Mouse (Mus musculus): Measurements from ENCODE around the gene Fto.

DNA sequence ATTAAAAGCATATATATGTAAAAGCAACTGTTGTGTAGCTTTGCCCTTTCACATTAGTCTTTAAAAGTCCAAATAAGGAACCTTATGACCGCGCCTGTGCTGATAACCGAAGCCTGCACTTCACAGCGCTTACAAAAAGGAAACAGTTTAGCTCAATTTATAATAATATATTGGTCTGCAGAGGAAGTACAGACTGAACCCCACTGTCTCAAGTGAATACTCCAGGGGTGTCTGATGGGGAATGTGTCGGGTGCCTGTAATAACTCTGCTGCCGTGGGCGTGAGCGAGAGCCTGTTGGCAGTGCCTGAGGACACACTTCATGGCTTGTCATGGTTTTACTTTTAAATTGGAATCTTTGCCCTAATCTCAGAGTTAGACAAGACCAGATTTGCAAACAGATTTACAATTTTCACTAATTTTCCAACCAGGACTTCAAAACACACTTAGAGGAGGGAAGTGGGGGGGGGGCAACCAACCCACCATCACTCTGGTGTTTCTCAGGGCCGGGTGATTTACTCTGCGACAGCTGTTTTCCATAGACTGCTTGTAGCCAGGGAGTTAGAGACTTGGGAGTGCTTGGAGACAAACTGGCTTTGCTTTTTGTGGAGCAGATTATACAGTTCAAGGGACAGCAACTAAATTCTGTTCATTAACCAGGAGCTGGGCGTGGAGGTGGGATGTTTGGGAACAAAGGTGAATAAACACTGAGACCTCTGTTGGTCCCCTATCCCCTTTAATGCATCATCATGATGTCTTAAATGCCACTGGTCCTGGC is 131.5 kb downstream of the Fto start:
- no peak for TF ChIP-seq ELF1 (IDR thresholded peaks at IDR 0.05; ENCODE audit: low read depth, low read length)
- no peak for TF ChIP-seq RCOR1 (conservative IDR thresholded peaks at IDR 0.05; ENCODE audit: low read depth, low read length)

Measured in CH12.LX (cell line).